Comparison of ENCODE assay signal across 17 mouse cellular contexts in genomic region chr9:42670619-42671018, GRCm38 (mm10).
A peak's percentile ranks its signal among the peaks of the same experiment; 100 is the strongest.
DNase-seq lines count a peak whose midpoint lies in the region; ATAC-seq and TF ChIP-seq lines count a peak whose summit lies in the region.
"Had no signal": no experiment of that assay in that cellular context is flagged by ENCODE, and none has a peak within 500 bp of the region (broad histone marks: within the 10 kb centered on the region; RNA-seq: fewer than 3 reads in every experiment).

No protein-coding gene starts in this region.

- no peak overlapping the region for H3K4me3 ChIP-seq in hindbrain, embryonic 14.5 days (replicated peaks; ENCODE audit: low read length)
- no peak overlapping the region for H3K4me3 ChIP-seq in hindbrain, embryonic 12.5 days
- H3K4me3 ChIP-seq in lung, embryonic 14.5 days (ENCODE audit: low read depth, low read length) = no peak overlapping the region
- H3K4me3 ChIP-seq in midbrain, embryonic 14.5 days (replicated peaks; ENCODE audit: low read depth, low read length) = no peak overlapping the region
- H3K4me3 ChIP-seq in lung, adult 2 months (replicated peaks; ENCODE audit: extremely low read depth, low read depth, low read length) = no peak overlapping the region
- H3K4me3 ChIP-seq: heart, embryonic 13.5 days; myocyte; stomach, embryonic 15.5 days had no signal

- H3K4me2 ChIP-seq in hindbrain, embryonic 14.5 days (replicated peaks) = no peak overlapping the region
- H3K4me2 ChIP-seq in hindbrain, embryonic 12.5 days (replicated peaks) = no peak overlapping the region
- H3K4me2 ChIP-seq in lung, embryonic 14.5 days = no peak overlapping the region
- no peak overlapping the region for H3K4me2 ChIP-seq in midbrain, embryonic 14.5 days (ENCODE audit: low read length)
- H3K4me2 ChIP-seq: heart, embryonic 13.5 days; stomach, embryonic 15.5 days had no signal

- DNase-seq in hindbrain, embryonic 14.5 days (ENCODE audit: low spot score) = peak; percentile 60
- DNase-seq in lung, embryonic 14.5 days = peak; percentile 20
- no peak for DNase-seq in lung, postnatal 25 days (ENCODE audit: low spot score)
- DNase-seq in brain, embryonic 18.5 days (ENCODE audit: low read depth, low spot score) = peak; percentile 16
- DNase-seq in midbrain, embryonic 14.5 days = peak; percentile 72
- no peak for DNase-seq in lung, adult 2 months
- DNase-seq: adrenal gland, adult 2 months; heart, postnatal 4 days; kidney, adult 11 months; kidney, postnatal 4 days; liver; lung, adult 18-20 months had no signal

- peak overlapping the region; percentile 34; the same call in 1 of the 2 replicates for H3K27ac ChIP-seq in hindbrain, embryonic 14.5 days
- H3K27ac ChIP-seq in hindbrain, embryonic 12.5 days = no peak overlapping the region
- H3K27ac ChIP-seq in lung, embryonic 14.5 days (ENCODE audit: low read depth) = no peak overlapping the region
- H3K27ac ChIP-seq in midbrain, embryonic 14.5 days (replicated peaks; ENCODE audit: low read depth, low read length) = peak overlapping the region; percentile 37; the same call in 1 of the 2 replicates
- H3K27ac ChIP-seq: heart, embryonic 13.5 days; stomach, embryonic 15.5 days had no signal

- H3K4me1 ChIP-seq in hindbrain, embryonic 14.5 days (replicated peaks; ENCODE audit: control insufficient read depth, insufficient read depth, low read length) = peaks cover 19% of the 10 kb centered on the region
- H3K4me1 ChIP-seq in hindbrain, embryonic 12.5 days = peaks cover 22% of the 10 kb centered on the region
- no peaks in the 10 kb centered on the region; the same call in 1 of the 2 replicates for H3K4me1 ChIP-seq in lung, embryonic 14.5 days (ENCODE audit: insufficient read depth)
- H3K4me1 ChIP-seq in midbrain, embryonic 14.5 days (ENCODE audit: control insufficient read depth, insufficient read depth, low read length) = peaks cover 28% of the 10 kb centered on the region
- H3K4me1 ChIP-seq in lung, adult 2 months (ENCODE audit: control insufficient read depth, insufficient read depth, low read length) = no peaks in the 10 kb centered on the region; the same call in 1 of the 2 replicates
- H3K4me1 ChIP-seq: heart, embryonic 13.5 days had no signal

- WGBS in hindbrain, embryonic 14.5 days = 27% methylated on average over 2 of the region's 2 CpGs
- 41% methylated on average over 2 of the region's 2 CpGs for WGBS in hindbrain, embryonic 12.5 days
- 48% methylated on average over 2 of the region's 2 CpGs for WGBS in lung, embryonic 14.5 days
- 33% methylated on average over 2 of the region's 2 CpGs for WGBS in midbrain, embryonic 14.5 days
- WGBS in lung, adult 2 months = 54% methylated on average over 2 of the region's 2 CpGs

- no peaks in the 10 kb centered on the region for H3K36me3 ChIP-seq in hindbrain, embryonic 14.5 days (replicated peaks; ENCODE audit: control insufficient read depth, insufficient read depth)
- H3K36me3 ChIP-seq in hindbrain, embryonic 12.5 days = no peaks in the 10 kb centered on the region
- H3K36me3 ChIP-seq in lung, embryonic 14.5 days (ENCODE audit: insufficient read depth) = no peaks in the 10 kb centered on the region
- no peaks in the 10 kb centered on the region for H3K36me3 ChIP-seq in midbrain, embryonic 14.5 days (ENCODE audit: control insufficient read depth, insufficient read depth, low read length)
- H3K36me3 ChIP-seq: G1E; heart, embryonic 13.5 days; stomach, embryonic 15.5 days had no signal

- no peaks in the 10 kb centered on the region for H3K27me3 ChIP-seq in hindbrain, embryonic 14.5 days (ENCODE audit: control insufficient read depth, insufficient read depth, low read length)
- H3K27me3 ChIP-seq in hindbrain, embryonic 12.5 days = no peaks in the 10 kb centered on the region
- H3K27me3 ChIP-seq in lung, embryonic 14.5 days (ENCODE audit: insufficient read depth, low read length) = no peaks in the 10 kb centered on the region
- H3K27me3 ChIP-seq in midbrain, embryonic 14.5 days (ENCODE audit: control insufficient read depth, insufficient read depth, low read length) = no peaks in the 10 kb centered on the region
- H3K27me3 ChIP-seq: stomach, embryonic 15.5 days had no signal

- no peak overlapping the region for H3K9ac ChIP-seq in hindbrain, embryonic 14.5 days
- H3K9ac ChIP-seq in hindbrain, embryonic 12.5 days = no peak overlapping the region
- no peak overlapping the region for H3K9ac ChIP-seq in lung, embryonic 14.5 days
- H3K9ac ChIP-seq in midbrain, embryonic 14.5 days (replicated peaks; ENCODE audit: low read length) = no peak overlapping the region
- H3K9ac ChIP-seq: heart, embryonic 13.5 days; stomach, embryonic 15.5 days had no signal

- no peak for ATAC-seq in hindbrain, embryonic 14.5 days (ENCODE audit: low FRiP score)
- ATAC-seq in hindbrain, embryonic 12.5 days (ENCODE audit: low FRiP score) = no peak
- no peak for ATAC-seq in lung, embryonic 14.5 days (ENCODE audit: insufficient read depth)
- ATAC-seq in midbrain, embryonic 14.5 days (ENCODE audit: low FRiP score, low TSS enrichment) = no peak

- TF ChIP-seq POLR2A in lung, adult 2 months (IDR thresholded peaks at IDR 0.05; ENCODE audit: borderline replicate concordance, extremely low read depth, low read depth, low read length) = no peak

- no peak for TF ChIP-seq CTCF in lung, embryonic 14.5 days (IDR thresholded peaks at IDR 0.05; ENCODE audit: low read depth)
- TF ChIP-seq CTCF in lung, adult 2 months (IDR thresholded peaks at IDR 0.05; ENCODE audit: insufficient read depth, low read length) = no peak

- no peaks in the 10 kb centered on the region for H3K9me3 ChIP-seq in hindbrain, embryonic 14.5 days (ENCODE audit: control insufficient read depth, low read length)
- H3K9me3 ChIP-seq in hindbrain, embryonic 12.5 days (replicated peaks) = no peaks in the 10 kb centered on the region
- no peaks in the 10 kb centered on the region for H3K9me3 ChIP-seq in lung, embryonic 14.5 days (ENCODE audit: low read depth, low read length)
- H3K9me3 ChIP-seq in midbrain, embryonic 14.5 days (ENCODE audit: control insufficient read depth, low read length) = no peaks in the 10 kb centered on the region
- H3K9me3 ChIP-seq: heart, embryonic 13.5 days; stomach, embryonic 15.5 days had no signal

Comparison
In these comparisons a context has a peak if more than half of its experiments do, and no peak if none do; other contexts are left out.
1. DNase-seq: peak in hindbrain, embryonic 14.5 days (single experiment), lung, embryonic 14.5 days (single experiment), brain, embryonic 18.5 days (single experiment) and midbrain, embryonic 14.5 days (single experiment); none in lung, postnatal 25 days (single experiment) and lung, adult 2 months (single experiment).
2. H3K27ac ChIP-seq: peak in hindbrain, embryonic 14.5 days (single experiment) and midbrain, embryonic 14.5 days (single experiment); none in hindbrain, embryonic 12.5 days (single experiment) and lung, embryonic 14.5 days (single experiment).